Mouse (Mus musculus) gastrocnemius, postnatal 4 days (tissue): ENCODE measurements around the gene Ntrk1. TPM values are rescaled to one million over a fixed set of nuclear protein-coding genes. Genes with fewer than 3 reads are reported as not detected.
"Not testable (repeated sequence)": the region's sequence is repeated elsewhere in the genome, so short reads cannot be mapped to it uniquely, and the experiment has no call there.

Experiments
- DNase-seq, 2 experiments: peaks; one replicate each; pipeline ENCODE4 v3.0.0; 2021 to 2022; ENCODE audit warnings: low spot score in 2 of 2, mixed read lengths in 2 of 2
- long read RNA-seq, 2 experiments: library from polyadenylated mRNA; stranded (forward); transcript quantifications; one replicate each; pipeline ENCODE4 v2.0.0; 2021
- total RNA-seq, 2 experiments: library from RNA; stranded (reverse); gene quantifications; 2 replicates each; pipeline ENCODE4 v1.2.3; 2021

The Ntrk1 gene
- under 1 TPM; 0.10 to 0.13 TPM for total RNA-seq
- long read RNA-seq, experiment 1 = 0 reads
- long read RNA-seq, experiment 2 = 0 reads

- no peak for DNase-seq
Observed at GRCm38 (mm10) chr3:87794922-87795325, at the start of gene Ntrk1. TSS of gene Ntrk1 (minus strand) at chr3:87795162.

- DNase-seq = no peak
Observed at GRCm38 (mm10) chr3:87840858-87841257, 45.9 kb upstream of the Ntrk1 start.

GRCm38 (mm10) chr3:87838622-87839021 is 43.7 kb upstream of the Ntrk1 start:
- peak; percentile 61 to 74 for DNase-seq

- DNase-seq = no peak
Observed at GRCm38 (mm10) chr3:87833482-87833881, 38.5 kb upstream of the Ntrk1 start.

- DNase-seq = no peak
Observed at GRCm38 (mm10) chr3:87832109-87832859, 37.3 kb upstream of the Ntrk1 start.

- DNase-seq = no peak
Observed at GRCm38 (mm10) chr3:87829025-87829424, 34.1 kb upstream of the Ntrk1 start.

GRCm38 (mm10) chr3:87828435-87828834 is 33.5 kb upstream of the Ntrk1 start:
- DNase-seq = no peak

- DNase-seq = not testable (repeated sequence)
Observed at GRCm38 (mm10) chr3:87824206-87824605, 29.2 kb upstream of the Ntrk1 start, which contains the start of gene Pear1. TSS of gene Pear1 (minus strand) at chr3:87824306.

- no peak for DNase-seq
Observed at GRCm38 (mm10) chr3:87818226-87818625, 23.3 kb upstream of the Ntrk1 start.

GRCm38 (mm10) chr3:87816646-87817093 is 21.7 kb upstream of the Ntrk1 start:
- DNase-seq = peak; percentile 53 to 68

GRCm38 (mm10) chr3:87816166-87816565 is 21.2 kb upstream of the Ntrk1 start:
- no peak for DNase-seq

GRCm38 (mm10) chr3:87812873-87813272 is 17.9 kb upstream of the Ntrk1 start:
- no peak for DNase-seq

- no peak for DNase-seq
Observed at GRCm38 (mm10) chr3:87812413-87812812, 17.5 kb upstream of the Ntrk1 start.

- DNase-seq = no peak
Observed at GRCm38 (mm10) chr3:87811297-87811696, 16.3 kb upstream of the Ntrk1 start.

GRCm38 (mm10) chr3:87809322-87809962 is 14.5 kb upstream of the Ntrk1 start:
- no peak for DNase-seq

GRCm38 (mm10) chr3:87804038-87804677 is 9.2 kb upstream of the Ntrk1 start:
- DNase-seq = no peak

- DNase-seq = no peak
Observed at GRCm38 (mm10) chr3:87801681-87802080, 6.7 kb upstream of the Ntrk1 start.

GRCm38 (mm10) chr3:87796736-87797334 is 1.9 kb upstream of the Ntrk1 start, which contains the start of gene Insrr:
TSS of gene Insrr (plus strand) at chr3:87796951.
- DNase-seq = peak in 1 of 2 experiments; percentile 60

GRCm38 (mm10) chr3:87795336-87796277 is 645 bp upstream of the Ntrk1 start:
- peak; percentile 60 to 72 for DNase-seq

- no peak for DNase-seq
Observed at GRCm38 (mm10) chr3:87789768-87790167, 5.2 kb downstream of the Ntrk1 start.
